Mouse (Mus musculus) heart, embryonic 14.5 days (tissue): Measurements from ENCODE around the gene Bco1. TPM values are rescaled to one million over a fixed set of nuclear protein-coding genes. Genes with fewer than 3 reads are reported as not detected.

Source experiments
- ATAC-seq: fragments of 200-750 bp; cut with Nextera tagmentation; 2 replicates; pipeline ENCODE4 v1.8.0; 2017; ENCODE audit warnings: low read depth, moderate TSS enrichment; ENCODE audit not compliant: insufficient number of reproducible peaks, insufficient read depth, low FRiP score
- H3K27ac ChIP-seq, 2 experiments: fragments of 200-500 bp in 1 of 2; fragments of 300-500 bp in 1 of 2; sonication (generic) in 1 of 2; replicated peaks in 1 of 2; 2 replicates each; pipeline ENCODE4 v1.5.1; 2012 to 2014; ENCODE audit warnings: low read depth in 2 of 2, low read length in 2 of 2, control low read depth in 1 of 2, mild to moderate bottlenecking in 1 of 2, mixed read lengths in 1 of 2; ENCODE audit not compliant: control insufficient read depth in 1 of 2, insufficient read depth in 1 of 2
- H3K27me3 ChIP-seq: fragments of 300-500 bp; sonication (generic); 2 replicates; pipeline ENCODE4 v1.6.1; 2014; ENCODE audit warnings: mild to moderate bottlenecking, low read length, control low read depth; ENCODE audit not compliant: control insufficient read depth, insufficient read depth
- H3K36me3 ChIP-seq: fragments of 300-500 bp; sonication (generic); 2 replicates; pipeline ENCODE4 v1.6.1; 2014; ENCODE audit warnings: mild to moderate bottlenecking, control low read depth, low read length, mixed read lengths; ENCODE audit not compliant: control insufficient read depth, insufficient read depth
- H3K4me1 ChIP-seq, 2 experiments: fragments of 200-500 bp in 1 of 2; fragments of 300-500 bp in 1 of 2; sonication (generic) in 1 of 2; 2 replicates each; pipeline ENCODE4 v1.6.1; 2012 to 2014; ENCODE audit warnings: low read length in 2 of 2, control low read depth in 1 of 2, mixed read lengths in 1 of 2; ENCODE audit not compliant: control insufficient read depth in 2 of 2, insufficient read depth in 2 of 2
- H3K4me2 ChIP-seq: fragments of 300-500 bp; sonication (generic); 2 replicates; pipeline ENCODE4 v1.6.1; 2014; ENCODE audit warnings: mild to moderate bottlenecking, low read length
- H3K4me3 ChIP-seq, 2 experiments: fragments of 200-500 bp in 1 of 2; fragments of 300-500 bp in 1 of 2; sonication (generic) in 1 of 2; 2 replicates each; pipeline ENCODE4 v1.5.1; 2012 to 2014; ENCODE audit warnings: low read length in 2 of 2, mild to moderate bottlenecking in 2 of 2, control low read depth in 1 of 2, low read depth in 1 of 2, moderate library complexity in 1 of 2; ENCODE audit not compliant: control insufficient read depth in 1 of 2, insufficient read depth in 1 of 2
- H3K9ac ChIP-seq: fragments of 300-500 bp; sonication (generic); 2 replicates; pipeline ENCODE4 v1.6.1; 2014; ENCODE audit warnings: mild to moderate bottlenecking, low read length
- H3K9me3 ChIP-seq: fragments of 300-500 bp; sonication (generic); 2 replicates; pipeline ENCODE4 v1.6.1; 2016; ENCODE audit warnings: low read length, control low read depth; ENCODE audit not compliant: control insufficient read depth
- WGBS: fragments of 180-500 bp; shearing (Covaris S2); extraction: QIAGEN DNeasy Blood & Tissue Kit; methylation state at CpG from one replicate; pipeline ENCODE4 v1.1.7; 2014; 5-methylcytosine and 5-hydroxymethylcytosine counted together
- polyA plus RNA-seq: library from polyadenylated mRNA; unstranded; fragments of >200 nt; fragmentation: Nextera tagmentation; extraction: Ambion mirVana; gene quantifications from 2 replicates; pipeline ENCODE4 v1.2.1, GENCODE M21; 2014

Bco1 gene
- polyA plus RNA-seq, 1 experiment from 2014 or later: not detected

- no peak for ATAC-seq
- Histone ChIP-seq H3K27ac (no peak overlapping the region), H3K4me3 (no peak overlapping the region), H3K4me2 (no peak overlapping the region), H3K9me3 (no peaks in the 10 kb centered on the region), H3K36me3 (no peaks in the 10 kb centered on the region), H3K9ac (no peak overlapping the region), H3K4me1 (peaks cover 10 to 13% of the 10 kb centered on the region in 2 experiments), H3K27me3 (no peaks in the 10 kb centered on the region)
- 85% methylated on average over 4 of the region's 4 CpGs for WGBS
Measured at GRCm38 (mm10) chr8:117164912-117165311, 69.3 kb downstream of the Bco1 start.

GRCm38 (mm10) chr8:117165542-117165941 is 69.9 kb downstream of the Bco1 start:
- Histone ChIP-seq H3K4me1 (peaks cover 10 to 13% of the 10 kb centered on the region in 2 experiments), H3K9me3 (no peaks in the 10 kb centered on the region), H3K4me3 (no peak overlapping the region), H3K9ac (no peak overlapping the region), H3K36me3 (no peaks in the 10 kb centered on the region), H3K27me3 (no peaks in the 10 kb centered on the region), H3K4me2 (no peak overlapping the region), H3K27ac (no peak overlapping the region)
- WGBS: 89% methylated on average over 4 of the region's 4 CpGs
- no peak for ATAC-seq

- H3K4me2 ChIP-seq: no peak overlapping the region
- no peaks in the 10 kb centered on the region for H3K27me3 ChIP-seq
- H3K36me3 ChIP-seq: no peaks in the 10 kb centered on the region
- H3K9me3 ChIP-seq: no peaks in the 10 kb centered on the region
- H3K27ac ChIP-seq: no peak overlapping the region
- WGBS: 59% methylated on average over 2 of the region's 2 CpGs
- H3K9ac ChIP-seq: no peak overlapping the region
- no peak overlapping the region for H3K4me3 ChIP-seq
- no peak for ATAC-seq
- H3K4me1 ChIP-seq: peaks cover 10 to 13% of the 10 kb centered on the region in 2 experiments
Measured at GRCm38 (mm10) chr8:117166515-117166914, 70.9 kb downstream of the Bco1 start.

- H3K27ac ChIP-seq: no peak overlapping the region
- no peak overlapping the region for H3K4me2 ChIP-seq
- WGBS: 59% methylated on average over 8 of the region's 8 CpGs
- no peak overlapping the region for H3K9ac ChIP-seq
- no peaks in the 10 kb centered on the region for H3K27me3 ChIP-seq
- no peak; the same call in 1 of the 2 replicates for ATAC-seq
- H3K9me3 ChIP-seq: no peaks in the 10 kb centered on the region
- no peaks in the 10 kb centered on the region for H3K36me3 ChIP-seq
- no peak overlapping the region for H3K4me3 ChIP-seq
- peaks cover 10 to 13% of the 10 kb centered on the region in 2 experiments for H3K4me1 ChIP-seq
Measured at GRCm38 (mm10) chr8:117167243-117167883, 71.7 kb downstream of the Bco1 start.

- H3K9ac ChIP-seq: no peak overlapping the region
- H3K4me2 ChIP-seq: no peak overlapping the region
- H3K9me3 ChIP-seq: no peaks in the 10 kb centered on the region
- no peak for ATAC-seq
- no peak overlapping the region for H3K4me3 ChIP-seq
- no peaks in the 10 kb centered on the region for H3K36me3 ChIP-seq
- H3K4me1 ChIP-seq: peaks cover 17 to 20% of the 10 kb centered on the region in 2 experiments
- no peak overlapping the region for H3K27ac ChIP-seq
- H3K27me3 ChIP-seq: no peaks in the 10 kb centered on the region
- 63% methylated on average over 9 of the region's 9 CpGs for WGBS
Measured at GRCm38 (mm10) chr8:117168378-117168777, 72.7 kb downstream of the Bco1 start.

GRCm38 (mm10) chr8:117171826-117172225 is 76.2 kb downstream of the Bco1 start:
- no peak overlapping the region for H3K4me3 ChIP-seq
- H3K27ac ChIP-seq: no peak overlapping the region
- 85% methylated on average over 3 of the region's 3 CpGs for WGBS
- H3K4me1 ChIP-seq: peaks cover 12 to 21% of the 10 kb centered on the region in 2 experiments
- ATAC-seq: no peak
- 0 out of 2 replicates have a peak, but pooled peaks cover 9% of the 10 kb centered on the region for H3K36me3 ChIP-seq
- H3K27me3 ChIP-seq: no peaks in the 10 kb centered on the region
- H3K9me3 ChIP-seq: no peaks in the 10 kb centered on the region
- H3K4me2 ChIP-seq: no peak overlapping the region
- no peak overlapping the region for H3K9ac ChIP-seq

GRCm38 (mm10) chr8:117172904-117173303 is 77.2 kb downstream of the Bco1 start:
- whole genome bisulfite sequencing: 19% methylated on average over 7 of the region's 7 CpGs
- H3K9me3 ChIP-seq: no peaks in the 10 kb centered on the region
- no peak overlapping the region for H3K9ac ChIP-seq
- 0 out of 2 replicates have a peak, but pooled peaks cover 9% of the 10 kb centered on the region for H3K36me3 ChIP-seq
- no peak overlapping the region for H3K4me3 ChIP-seq
- H3K4me2 ChIP-seq: no peak overlapping the region
- 0 out of 2 replicates have a peak, but pooled peaks have one; percentile 46 for ATAC-seq
- H3K27me3 ChIP-seq: no peaks in the 10 kb centered on the region
- no peak overlapping the region for H3K27ac ChIP-seq
- H3K4me1 ChIP-seq: peaks cover 10 to 16% of the 10 kb centered on the region in 2 experiments

GRCm38 (mm10) chr8:117173690-117174089 is 78.0 kb downstream of the Bco1 start:
- 0 out of 2 replicates have a peak, but pooled peaks cover 9% of the 10 kb centered on the region for H3K36me3 ChIP-seq
- peaks cover 3 to 11% of the 10 kb centered on the region in 2 experiments; a peak in 3 of 4 replicates for H3K4me1 ChIP-seq
- 68% methylated on average over 3 of the region's 3 CpGs for WGBS
- H3K9me3 ChIP-seq: no peaks in the 10 kb centered on the region
- H3K27me3 ChIP-seq: no peaks in the 10 kb centered on the region
- no peak overlapping the region for H3K4me2 ChIP-seq
- no peak for ATAC-seq
- H3K9ac ChIP-seq: no peak overlapping the region
- no peak overlapping the region for H3K27ac ChIP-seq
- no peak overlapping the region for H3K4me3 ChIP-seq
